Mouse (Mus musculus) thymus, postnatal 14 days (tissue): Measurements from ENCODE around the gene Slc7a14.
"Not testable (repeated sequence)": the region's sequence is repeated elsewhere in the genome, so short reads cannot be mapped to it uniquely, and the experiment has no call there.

Experiments used
- DNase-seq: peaks from one replicate; pipeline ENCODE4 v3.0.0; 2021

Slc7a14 gene

DNA sequence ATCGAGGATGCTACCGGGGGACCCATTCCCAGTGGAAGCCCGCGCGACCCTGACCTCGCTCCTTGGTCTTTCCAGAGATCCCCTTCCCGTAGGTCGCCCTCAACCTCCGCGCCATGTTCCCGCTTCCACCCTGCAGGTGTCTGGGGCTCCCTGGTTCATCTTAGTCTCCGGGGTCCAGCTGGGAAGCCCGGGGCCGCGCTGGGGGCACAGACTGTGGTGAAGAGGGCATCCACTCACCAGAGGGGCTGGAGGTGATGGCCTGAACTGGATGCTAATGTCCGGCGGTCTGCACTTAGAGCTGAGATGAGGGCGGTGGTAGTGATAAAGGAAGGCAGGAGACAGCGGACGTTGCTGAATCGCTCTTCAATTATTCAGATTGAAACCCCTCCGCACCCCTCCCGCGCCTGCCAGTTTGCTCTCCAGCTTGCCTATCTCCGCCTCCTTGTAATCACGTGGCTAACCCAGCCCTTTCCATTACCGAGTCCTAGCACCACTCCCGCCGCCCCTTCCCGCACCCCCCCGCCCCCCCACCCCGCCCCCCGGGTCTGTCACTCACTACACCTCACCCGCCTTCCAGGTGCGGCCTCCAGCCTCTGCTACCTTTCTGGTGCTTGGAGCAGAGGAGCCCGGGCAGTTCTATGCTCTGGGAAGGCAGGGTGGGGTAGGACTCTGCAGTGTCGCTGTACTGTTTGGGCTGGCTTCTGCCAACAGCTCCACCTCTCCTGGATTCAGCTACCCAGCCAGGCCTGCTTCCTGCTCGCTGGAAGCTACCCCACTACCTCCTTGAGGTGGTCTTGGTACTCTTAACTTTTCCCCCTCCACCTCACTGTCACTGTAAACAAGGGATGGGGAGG is at the start of gene Slc7a14:
Gene Slc7a14 (minus strand): TSS at position 445 of the 854 bp plus-strand sequence.
- no peak for DNase-seq

DNA sequence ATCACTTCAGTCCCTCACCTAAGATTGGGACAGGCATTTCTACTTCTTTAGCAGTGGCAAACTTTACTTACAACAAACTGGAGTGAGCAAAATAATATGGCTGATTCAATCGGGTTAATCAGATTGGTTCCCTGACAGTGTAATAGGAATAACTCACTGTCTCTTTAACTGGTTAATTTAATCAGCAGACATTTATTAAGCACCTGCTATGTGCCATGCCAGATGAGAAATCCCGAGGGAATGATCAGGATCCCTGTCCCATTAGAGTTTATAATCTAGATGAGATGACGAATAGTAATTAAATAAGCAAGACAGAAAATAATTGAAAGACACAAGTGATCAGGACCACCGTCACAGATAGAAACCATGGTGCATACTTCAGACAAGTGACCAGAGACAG is 36.4 kb upstream of the Slc7a14 start:
- no peak for DNase-seq

DNA sequence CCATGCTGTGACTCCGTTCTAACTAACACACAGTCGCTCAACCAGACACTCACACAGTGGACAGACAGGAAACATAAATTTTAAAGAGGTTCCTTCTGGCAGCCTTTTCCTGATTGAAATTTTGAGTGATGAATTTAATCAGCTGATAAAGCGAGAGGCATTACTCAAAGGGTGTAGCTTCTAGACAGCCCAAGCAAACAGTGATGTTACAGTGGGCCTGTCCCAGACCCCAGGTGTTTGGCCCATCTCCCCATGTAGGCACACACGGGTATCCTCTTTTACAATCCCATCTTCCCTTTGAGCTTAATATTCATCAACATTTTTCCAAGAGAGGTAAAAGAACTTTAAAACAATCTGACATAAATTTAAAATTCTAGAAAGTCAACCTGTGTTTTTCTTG is 35.6 kb upstream of the Slc7a14 start:
- no peak for DNase-seq

DNA sequence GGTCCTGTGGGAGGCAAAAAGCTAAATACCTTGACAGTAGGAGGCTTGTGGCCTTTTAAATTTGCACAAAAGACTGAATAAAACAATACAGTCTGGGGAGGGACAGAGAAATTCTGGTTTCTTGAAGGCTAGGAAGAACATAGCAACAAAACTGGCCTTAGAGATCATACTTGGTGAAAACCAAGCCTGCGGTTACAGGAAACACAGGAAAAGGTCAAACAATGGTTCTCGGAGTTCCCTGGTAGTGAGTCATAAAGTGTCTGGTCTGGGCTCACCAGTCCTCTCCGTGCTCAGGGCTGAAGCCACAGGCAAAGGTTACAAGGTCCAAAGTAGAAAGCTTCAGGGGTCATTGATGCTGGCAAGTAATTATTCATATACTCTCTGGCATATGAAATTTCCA is 29.1 kb upstream of the Slc7a14 start:
- DNase-seq: no peak

DNA sequence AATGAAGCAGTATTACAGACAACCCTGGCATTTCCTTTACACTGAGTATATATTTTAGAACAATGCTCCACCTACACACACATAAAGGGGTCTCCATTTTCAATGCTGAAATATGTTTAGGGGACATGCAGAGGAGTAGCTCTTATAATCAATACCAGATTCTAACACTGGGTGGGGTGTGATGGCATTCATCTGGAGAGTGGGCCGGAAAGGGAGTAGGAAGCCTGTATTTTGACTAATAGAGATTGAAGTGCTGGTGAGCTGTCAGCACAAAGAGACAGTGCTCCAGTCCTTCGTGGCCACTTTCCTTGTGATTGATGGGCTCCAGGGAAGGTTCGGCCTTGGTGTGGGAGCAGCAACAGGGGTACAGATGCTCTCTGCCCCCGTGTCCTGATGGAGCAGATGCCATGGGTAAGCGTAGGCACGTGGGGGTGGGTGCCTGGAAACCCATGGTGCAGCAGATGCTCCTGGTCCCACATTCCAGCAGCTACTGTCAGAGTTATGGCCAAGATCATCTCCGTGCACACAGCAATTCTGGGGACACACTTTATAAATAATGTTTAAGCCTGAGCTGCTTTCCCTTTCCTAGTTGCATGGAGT is 18.2 kb upstream of the Slc7a14 start:
- DNase-seq: no peak

DNA sequence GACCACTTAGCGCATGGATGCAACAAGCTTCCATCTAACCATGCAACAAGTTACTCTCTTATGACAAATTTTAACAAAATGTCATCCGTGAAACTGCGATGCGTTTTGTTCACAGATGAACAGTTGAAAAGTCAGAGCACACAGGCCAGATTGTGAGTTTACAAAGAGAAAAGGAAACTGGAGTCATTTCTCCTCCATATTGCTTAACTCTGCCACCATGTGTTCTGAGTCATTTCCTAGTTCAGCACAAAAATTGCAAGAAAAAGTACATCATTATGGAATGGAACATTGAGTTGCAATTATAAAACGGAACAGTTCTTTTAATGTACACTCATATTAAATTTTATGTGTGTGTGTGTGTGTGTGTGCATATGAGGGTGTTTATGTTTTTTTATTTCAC is 17.6 kb upstream of the Slc7a14 start:
- no peak for DNase-seq

DNA sequence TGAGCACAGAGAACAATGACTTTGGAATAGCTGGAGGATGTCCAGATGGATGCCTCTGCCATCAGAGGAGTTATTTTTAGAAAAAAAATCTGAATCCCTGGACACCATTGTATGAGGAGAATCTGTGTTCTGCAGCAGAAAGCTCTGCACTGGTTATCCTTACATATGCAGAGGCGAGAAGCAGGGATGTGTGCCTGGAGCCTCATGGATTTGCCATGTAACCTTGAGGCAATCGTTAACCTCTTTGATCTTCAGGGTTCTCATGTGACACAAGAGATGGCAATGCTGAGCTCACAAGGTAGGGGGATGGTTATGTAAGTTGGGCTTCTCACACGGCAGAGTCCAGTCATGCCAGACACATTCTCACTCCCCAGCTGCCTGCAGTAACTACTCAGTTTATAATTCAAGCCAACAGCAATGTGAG is 14.1 kb upstream of the Slc7a14 start:
- DNase-seq: no peak

DNA sequence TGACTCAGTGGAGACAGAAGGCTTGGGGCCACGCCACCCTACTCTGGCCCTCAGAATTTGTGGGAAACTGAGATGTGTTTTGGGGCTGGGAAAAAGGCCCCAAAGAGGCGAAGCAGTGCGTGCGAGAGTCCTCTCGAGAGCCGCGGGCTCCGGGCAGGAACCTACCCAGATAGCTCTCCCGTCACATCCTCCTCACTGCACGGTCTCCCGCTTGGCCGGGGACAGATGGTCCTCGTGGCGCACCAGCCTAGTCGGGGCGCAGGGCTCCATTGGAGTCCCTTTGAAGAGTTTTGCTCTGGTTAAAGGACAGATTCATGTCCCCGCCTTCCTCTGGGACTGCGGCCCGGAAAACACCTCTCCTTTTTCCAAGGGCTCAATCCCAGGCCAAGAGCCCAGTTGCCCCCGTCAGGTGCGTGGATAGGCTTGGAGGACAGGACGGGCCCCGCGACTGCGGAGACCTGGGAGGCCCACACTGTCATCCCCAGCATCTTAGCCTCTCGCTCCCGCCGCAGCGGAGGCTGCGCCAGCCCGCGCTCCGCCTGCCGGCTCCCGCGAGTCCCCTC is 726 bp downstream of the Slc7a14 start:
- no peak for DNase-seq

DNA sequence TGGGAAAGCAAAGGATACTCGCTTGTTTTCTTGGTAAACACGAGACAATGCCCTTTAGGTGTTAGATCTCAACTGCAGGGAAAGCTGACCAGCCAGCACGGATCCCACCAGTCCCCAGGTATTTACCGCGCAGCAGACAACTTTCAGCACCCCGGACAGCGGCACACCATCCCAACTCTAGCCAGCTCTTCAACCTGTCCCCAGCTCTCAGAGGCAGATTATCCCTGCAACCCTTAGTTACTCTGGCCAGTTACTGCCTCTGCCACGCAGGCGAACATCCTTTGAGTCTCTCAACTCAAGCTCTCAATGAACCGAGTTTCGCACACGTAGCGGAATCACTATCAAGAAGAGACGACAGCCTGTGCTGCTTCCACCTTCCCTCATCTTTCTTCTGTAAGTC is 1.3 kb downstream of the Slc7a14 start:
- no peak for DNase-seq

DNA sequence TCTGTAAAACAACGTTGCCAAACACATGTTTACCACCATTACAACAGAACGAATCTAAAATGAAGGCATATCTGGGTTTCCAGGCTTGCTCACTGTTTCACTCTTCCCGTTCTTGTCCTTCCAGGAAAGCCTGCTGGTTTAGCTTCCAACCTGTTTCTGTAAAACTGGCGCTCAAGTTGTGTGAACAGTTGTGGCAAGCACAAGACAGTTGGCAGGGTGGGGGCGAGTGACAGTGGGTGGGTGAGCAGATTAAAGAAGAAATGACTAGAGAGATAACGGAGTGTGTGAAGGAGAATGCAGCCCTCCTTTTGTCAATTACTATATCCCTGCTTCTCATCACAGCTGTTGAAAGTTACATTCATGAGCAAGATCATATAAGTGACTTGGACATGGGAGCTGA is 2.2 kb downstream of the Slc7a14 start:
- no peak for DNase-seq

DNA sequence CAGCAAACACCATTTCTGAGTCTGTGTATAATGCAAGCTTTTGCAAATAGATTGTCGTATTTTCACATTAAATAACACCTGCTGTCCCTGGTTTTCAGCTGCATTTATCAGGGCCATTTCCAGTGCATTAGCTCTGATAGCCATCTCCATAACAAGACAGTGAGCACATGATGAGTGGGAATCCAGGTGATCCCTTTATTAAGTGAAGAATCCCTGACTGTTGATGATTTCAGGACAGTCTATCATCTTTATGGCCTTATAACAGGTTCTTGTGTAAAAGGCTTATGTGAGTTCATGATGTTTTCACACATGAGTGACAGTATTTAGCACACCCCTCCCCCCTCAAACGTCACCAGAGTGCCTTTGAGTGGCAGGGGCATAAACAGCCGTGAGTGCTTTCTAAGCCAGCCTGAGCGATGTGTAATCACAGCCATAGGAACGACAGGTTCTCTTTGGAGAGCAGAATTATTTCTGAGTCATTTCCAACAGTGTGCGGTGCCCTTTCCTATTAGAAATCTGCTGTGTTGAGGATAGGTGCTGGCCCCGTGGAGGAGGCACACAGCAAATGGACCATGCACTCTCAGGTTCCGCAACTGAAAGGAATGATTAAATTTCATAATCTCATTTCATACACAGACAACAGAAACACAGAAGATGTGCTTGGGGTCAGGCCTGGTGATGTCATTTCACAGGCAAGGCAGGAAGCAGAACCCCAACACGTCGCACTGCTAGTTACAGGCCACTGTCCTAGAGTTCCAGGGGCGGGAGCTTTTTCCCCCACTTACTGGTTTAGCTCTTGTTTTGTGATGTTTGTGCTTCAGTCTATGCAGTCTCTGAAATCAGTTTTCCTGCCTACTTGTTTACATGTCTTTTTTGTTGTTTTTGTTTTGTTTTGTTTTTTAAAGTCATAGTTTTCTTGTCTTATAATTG is 18.2 kb downstream of the Slc7a14 start:
- no peak for DNase-seq

DNA sequence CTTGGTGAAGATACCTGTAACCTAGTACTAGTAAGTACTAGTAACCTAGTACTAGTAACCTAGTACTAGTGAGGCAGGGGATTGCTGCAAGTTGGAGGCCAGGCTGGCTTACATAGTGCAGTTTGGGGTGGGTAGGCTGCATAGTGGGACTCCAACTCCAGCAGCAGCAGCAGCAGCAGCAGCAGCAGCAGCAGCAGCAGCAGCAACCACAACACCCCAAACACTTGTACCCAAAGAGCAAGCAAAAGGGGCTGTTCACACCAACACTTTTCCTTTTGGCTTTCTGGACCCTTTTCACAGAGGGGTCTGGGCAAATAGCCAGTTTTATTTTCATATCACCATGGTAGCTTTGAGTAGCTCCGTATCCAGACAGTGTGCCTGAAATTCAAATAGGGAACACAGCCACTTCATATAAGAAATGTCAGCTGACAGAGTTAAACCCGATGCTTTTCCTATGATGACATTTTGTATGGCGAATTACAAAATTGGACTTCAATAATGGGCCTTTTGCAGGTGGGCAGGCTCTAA is 22.7 kb downstream of the Slc7a14 start:
- no peak for DNase-seq

DNA sequence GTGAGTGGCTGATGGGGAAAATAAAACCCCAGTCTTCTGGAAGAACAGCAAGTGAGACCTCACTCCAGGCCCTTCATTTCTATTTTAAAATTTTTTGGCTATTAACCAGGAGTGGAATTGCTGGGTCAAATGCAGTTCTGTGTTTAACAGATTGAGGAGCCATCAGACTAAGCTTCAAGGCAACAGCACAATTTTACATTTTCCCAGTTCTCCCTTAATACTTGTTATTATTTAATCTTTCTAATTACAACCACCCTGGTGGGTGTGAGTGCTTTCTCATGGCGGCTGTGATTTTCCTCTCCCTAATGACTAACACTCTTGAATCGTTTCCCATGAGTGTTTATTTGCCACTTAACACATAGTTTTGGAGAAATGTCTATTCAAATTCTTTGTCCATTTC is 29.1 kb downstream of the Slc7a14 start:
- no peak for DNase-seq

DNA sequence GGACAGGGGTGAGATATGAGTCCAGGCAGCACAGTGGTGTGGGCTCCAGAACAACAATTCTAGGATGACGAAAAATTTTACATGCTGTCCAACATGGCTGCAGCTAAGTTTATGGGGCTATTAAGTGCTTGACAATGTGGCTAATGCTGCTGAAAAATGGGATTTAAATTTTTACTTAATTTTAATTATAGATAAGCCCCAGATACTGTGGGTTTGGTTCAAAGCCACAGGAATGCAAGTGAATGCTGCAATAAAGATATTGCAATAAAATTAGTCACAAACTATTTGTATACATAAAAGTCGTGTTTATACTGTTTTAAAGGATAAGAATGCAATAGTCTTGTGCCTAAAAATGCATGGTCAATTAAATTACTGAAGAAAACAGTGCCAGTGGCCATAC is 35.3 kb downstream of the Slc7a14 start:
- no peak for DNase-seq

DNA sequence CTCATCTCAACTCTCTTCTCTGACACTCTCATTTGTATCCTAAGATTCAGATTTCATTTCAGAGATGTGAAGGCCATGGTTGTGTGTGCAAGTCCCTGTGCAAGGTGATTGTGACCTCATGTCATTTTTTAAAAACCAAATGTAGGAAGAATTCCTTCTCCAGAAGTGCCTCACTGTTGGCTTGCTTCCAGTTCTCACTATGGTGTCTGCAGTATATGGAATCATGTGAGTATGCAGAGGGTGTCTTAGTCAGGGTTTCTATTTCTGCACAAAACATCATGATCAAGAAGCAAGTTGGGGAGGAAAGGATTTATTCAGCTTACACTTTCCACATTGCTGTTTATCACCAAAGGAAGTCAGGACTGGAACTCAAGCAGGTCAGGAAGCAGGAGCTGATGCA is 36.9 kb downstream of the Slc7a14 start:
- not testable (repeated sequence) for DNase-seq

DNA sequence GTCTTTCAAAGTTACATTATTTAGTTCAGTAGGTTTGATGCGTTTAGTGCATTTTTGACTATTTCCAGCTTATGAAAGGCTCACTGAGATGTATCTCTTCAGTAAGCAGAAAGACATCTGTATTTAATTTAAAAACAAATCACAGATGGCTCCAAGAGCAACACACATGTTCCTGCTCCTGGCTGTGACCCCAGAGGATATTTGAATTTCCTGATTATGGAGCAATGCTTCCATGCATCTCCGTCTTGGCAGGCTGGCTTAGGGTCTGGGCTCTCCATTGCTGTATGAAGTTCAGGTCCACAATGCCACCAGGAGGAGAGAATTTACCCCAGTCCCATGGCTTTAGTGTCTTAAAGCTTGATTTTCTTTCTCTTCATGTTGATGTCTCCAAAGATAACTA is 37.5 kb downstream of the Slc7a14 start:
- DNase-seq: no peak

DNA sequence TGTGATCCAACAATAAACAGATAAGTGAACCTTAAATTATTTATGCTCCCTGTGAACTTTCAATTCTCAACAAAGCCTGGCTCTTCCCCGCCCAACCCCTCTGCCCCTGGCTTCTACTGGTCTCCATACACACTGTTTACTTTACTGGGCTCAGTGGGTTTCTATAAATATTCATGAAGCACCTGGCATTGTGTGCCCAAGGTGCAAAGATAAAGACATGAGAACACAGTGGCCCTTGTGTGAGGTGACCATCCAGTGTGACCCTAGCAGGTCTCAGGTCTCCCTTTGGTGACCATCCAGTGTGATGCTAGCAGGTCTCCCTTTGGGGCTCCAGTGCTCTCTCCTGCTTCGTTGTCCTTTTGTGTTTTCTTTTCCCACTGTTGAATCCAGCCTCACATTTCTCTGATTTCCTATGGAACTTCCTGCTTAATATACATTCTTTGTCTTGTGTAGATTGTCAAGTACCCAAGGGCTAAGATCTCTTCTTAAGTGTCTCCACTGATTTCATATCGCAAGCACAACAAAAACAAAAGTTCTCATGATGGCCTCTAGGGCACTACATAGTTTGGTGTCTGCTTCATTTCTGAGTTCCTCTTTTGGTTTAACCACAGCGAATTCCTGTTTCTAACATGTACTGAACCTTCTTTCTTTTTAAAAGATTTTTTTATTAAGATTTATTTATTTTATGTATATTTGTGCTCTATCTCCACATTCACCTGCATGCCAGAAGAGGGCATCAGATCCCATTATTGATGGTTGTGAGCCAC is 40.4 kb downstream of the Slc7a14 start:
- no peak for DNase-seq

DNA sequence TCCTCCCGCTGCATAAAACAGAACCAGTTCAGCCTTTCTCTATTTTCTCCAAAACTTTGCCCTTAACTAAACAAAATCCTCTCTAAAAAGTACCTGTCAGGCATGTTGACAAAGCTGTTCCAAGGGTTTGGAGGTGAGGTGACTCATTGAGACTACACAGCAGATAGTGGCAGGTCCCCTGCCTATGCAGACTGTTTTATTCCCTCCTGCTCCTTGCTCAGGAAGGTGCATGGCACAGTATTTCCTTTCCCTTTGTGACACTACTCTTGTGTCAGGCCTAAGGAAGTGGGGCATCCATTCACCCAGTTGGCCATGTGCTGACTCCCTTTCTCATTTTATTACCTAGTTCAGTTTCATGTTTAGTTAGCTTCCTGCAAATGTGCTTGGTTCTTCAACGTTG is 42.3 kb downstream of the Slc7a14 start:
- no peak for DNase-seq

DNA sequence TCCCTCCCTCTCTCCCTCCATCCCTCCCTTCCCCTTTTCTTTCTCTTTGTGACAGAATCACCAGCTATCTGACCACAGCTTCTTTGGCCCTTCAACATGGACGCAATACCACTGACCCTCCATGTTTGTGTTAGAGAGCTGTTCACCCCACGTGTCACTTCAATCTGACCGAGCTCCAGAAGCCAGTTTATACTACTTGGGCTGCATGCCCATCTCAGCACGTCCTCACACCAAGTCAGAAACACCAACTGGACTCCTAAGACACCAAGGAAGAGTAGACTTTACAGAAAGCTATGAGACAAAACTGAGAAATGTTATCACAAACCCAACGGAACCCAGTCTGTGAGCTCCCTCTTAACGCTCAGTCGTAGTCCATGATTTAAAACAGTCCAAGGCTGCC is 43.2 kb downstream of the Slc7a14 start:
- DNase-seq: no peak

DNA sequence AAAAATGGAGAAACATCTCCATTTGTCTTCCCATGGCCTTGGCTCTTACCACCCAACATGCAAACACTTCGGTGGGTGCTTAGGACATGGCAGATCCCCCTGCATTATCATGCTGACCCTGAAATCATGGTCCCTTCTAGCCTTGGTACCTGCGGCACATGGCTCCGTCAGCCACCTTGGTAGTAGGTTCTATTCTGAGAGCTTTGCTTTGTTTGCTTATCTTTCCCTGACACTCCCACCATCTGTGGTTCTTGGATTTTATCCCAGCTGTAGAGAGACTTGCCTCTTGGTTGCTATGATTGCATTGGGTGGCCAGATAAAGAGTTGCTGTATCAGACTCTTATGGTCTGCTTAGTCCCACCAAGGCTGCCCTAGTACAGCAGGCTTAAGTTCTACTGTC is 46.6 kb downstream of the Slc7a14 start:
- no peak for DNase-seq

DNA sequence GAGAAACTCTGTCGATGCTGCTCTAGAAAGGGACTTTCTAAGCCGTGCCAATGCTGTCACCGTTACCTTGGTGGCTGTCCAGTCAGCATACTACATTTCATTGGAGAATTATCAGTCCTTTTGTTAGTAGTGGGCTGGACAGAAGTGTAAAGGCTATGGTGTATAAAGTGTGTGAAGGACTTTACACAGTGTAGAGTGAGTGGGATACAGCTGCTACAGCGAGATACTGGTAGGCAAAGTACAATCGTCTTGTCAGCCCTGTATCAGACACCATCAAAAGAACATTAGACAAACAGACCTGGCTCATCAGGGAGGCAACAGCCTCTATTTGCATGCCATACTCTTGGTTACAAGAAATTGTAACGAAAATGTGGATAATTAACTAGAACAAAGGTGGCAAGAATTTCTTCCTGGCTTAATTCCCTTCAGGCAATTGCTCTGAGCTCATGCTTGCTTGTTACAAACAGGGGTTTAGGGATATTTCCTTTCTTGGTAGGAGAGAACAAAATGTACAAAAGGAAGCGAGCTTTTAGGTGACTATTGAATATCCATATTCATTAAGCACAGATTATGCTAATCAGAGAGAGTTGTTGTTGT is 48.7 kb downstream of the Slc7a14 start:
- DNase-seq: no peak

DNA sequence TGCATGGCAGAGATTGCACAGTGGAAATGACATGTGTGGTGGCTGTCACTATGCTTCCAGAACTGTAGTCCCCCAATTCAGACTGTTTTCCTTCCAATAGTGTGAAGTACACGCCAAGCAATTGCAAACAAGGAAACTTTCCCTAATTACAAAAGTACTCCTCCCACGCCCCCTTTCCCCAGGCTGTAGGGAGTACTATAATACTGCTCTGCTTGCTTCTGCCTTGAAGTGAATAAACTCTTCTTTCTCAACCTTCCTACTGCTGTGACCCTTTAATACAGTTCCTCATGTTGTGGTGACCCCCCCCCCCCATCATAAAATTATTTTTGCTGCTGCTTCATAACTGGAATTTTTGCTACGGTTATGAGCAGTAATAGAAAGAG is 49.2 kb downstream of the Slc7a14 start:
- DNase-seq: no peak
